Mouse (Mus musculus): ENCODE data around the gene Capn12. TPM values are rescaled to one million over a fixed set of nuclear protein-coding genes. Genes with fewer than 3 reads are reported as not detected.

The Capn12 gene
- total RNA-seq, 2 experiments from 2014 or later = 0.15 to 0.67 TPM

DNA sequence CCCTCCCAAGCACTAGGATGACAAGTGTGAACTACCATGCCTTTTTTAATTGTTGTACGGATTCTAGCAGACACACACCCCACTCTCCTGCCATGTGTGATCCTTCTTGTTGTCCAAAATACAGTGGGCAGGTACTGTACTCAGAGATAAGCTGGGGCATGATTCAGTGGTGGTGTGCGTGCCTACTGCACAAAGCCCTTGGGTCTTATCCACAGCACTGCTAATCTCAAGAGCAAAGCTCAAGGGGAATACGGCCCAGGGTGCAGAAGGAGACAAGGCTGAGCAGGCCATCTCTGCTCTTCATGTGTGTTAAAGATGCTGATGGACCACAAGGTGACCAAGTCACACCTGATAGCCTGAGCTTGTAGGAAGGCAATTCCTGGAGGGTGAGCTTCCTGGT is 40.0 kb downstream of the Capn12 start:
- DNase-seq = no peak

DNA sequence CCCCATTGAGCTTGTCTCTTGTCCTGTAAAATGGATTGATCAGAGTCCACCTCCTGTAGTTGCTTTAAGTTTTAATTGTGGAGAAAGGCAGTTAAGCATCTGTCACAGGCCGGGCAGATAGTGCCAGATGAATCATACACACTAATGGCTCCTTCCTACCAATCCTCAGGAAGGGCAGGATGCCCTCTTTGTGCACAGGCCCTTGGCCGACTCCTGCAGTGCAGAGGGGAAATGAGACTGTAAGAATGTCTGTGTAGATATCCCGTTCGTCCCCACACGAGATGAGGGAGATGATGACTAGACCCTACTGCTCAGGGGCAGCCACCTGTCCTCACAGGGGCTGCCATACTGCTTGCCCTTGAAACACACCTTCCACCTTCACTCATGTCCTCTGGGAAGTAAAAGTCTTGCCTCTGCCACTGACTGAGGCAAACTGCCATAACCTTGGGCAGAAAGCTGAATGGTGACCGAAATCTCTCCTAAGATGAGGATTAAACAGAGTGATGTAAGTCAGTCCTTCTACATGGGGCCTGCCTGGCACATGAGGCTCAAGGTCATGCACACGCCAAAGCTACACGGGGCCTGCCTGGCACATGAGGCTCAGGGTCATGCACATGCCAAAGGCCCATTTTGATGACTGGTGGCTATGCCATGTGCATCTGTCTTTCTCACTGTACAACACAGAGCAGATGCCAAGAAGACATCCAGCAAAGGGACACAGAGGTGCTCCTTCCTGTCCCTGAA is 40.7 kb downstream of the Capn12 start:
- peak; percentile 57 for DNase-seq

DNA sequence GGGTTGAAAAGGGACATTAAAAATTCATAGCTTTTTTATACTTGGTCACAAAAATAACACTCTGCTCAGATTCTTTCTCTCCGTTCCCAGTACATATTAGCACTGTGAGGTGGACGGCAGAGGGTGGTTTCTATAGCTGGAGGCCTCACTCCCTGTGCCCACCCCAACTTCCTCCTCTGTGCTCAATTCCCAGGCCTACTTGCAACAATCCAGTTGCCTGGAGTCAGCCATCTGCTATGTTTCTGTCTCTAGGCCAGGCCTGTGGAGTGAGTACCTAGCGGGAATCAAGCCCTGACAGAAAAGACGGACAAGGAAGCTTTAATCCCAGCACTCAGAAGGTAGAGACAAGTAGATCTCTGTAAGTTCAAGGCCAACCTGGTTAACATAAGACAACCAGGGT is 41.4 kb downstream of the Capn12 start:
- no peak for DNase-seq

DNA sequence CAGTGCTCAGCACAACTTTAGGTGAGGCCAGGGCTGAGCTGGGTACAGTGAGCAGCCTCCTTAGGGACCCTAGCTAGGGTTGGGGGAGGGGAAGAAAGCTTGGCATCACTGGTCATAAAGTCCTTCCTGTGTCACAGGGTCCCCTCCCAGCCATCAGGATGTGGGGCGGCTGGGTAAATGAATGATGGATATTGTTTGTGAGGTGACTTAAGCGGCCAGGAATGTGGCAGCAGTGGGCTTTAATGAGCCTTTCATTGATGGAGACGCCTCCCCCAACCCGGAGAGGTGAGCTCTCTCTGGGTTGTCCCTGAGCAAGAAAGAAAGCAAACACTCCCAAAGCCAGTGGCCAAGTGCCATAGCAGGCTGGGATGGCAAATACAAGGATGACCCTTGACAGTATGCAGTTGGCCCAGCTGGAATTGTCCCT is 42.7 kb downstream of the Capn12 start:
- peak; percentile 31 for DNase-seq

DNA sequence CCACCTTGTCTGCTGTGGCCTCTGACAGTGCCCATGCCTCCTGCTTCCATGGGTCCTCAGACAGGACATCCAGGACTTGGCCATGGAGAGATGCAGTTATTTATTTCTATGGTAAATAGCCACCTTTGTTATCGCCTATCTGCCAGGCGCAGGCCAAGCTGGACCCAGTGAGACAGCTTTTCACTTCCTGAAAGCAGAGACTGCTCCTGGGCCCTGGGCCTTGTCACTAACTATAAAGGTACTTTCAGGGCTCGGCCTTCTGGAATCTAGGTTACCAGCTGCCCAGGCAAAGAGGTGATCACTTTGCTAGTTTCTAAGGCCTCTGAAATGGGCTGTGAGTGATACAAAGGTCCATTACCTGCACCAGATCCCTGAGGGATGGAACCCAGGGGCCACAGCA is 43.6 kb downstream of the Capn12 start:
- DNase-seq = no peak

DNA sequence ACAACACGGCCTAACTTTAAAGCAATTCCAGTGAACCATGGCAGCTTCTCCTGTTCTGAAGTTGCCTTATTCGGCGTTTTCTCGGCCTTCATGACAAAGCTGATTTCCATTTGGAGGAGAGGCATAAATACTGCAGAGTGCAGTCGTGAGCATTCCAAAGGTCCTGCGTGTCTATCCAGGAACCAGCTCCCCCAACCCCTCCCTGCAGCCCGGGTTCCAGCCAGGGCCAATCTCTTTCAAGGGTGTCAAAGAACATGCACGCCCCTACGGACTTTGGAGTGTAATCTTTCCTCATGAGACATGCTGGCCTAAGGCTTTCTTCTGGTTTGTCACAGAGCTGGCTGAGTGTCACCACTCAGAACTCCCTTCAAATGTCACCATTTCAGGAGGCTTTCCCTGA is 44.1 kb downstream of the Capn12 start:
- peak; percentile 86 for DNase-seq

DNA sequence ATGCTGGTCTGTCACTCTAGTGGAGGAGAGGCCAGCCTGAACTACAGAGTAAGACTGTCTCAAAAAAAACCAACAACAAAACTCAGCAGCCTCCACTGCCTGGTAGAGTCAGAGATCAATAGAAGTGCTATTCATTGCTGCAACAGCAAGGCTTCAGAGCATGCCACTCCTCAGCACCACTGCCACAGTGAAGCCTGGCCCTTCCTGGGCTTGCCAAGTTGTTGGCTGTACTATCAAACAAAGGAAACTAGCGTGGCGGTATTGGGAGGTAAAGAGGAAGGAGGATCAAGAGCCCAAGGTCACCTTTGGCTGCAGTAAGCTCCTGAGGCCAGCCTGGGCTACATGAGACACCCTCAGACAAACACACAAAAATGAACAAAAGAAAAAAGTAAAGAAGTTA is 45.0 kb downstream of the Capn12 start:
- peak; percentile 30 for DNase-seq

DNA sequence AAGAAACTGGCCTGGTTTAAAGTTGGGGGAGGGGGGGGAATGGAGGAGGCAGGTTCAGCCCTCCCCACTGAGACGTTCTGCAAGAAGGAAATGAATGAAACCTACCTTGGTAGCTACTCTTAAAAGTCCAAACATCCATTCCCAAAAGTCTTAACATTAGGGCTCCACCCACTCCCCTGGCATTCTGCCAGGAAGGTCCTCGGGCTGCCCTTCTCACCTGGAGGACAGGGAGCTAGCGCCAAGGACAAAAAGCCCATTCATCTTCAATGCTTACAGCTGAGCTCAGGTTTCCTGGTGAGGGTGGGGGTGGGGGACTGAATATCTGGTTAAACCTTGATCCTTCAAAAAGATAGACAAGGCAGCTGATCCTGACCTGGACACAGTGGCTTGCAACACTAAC is 48.2 kb downstream of the Capn12 start:
- peak; percentile 31 for DNase-seq

DNA sequence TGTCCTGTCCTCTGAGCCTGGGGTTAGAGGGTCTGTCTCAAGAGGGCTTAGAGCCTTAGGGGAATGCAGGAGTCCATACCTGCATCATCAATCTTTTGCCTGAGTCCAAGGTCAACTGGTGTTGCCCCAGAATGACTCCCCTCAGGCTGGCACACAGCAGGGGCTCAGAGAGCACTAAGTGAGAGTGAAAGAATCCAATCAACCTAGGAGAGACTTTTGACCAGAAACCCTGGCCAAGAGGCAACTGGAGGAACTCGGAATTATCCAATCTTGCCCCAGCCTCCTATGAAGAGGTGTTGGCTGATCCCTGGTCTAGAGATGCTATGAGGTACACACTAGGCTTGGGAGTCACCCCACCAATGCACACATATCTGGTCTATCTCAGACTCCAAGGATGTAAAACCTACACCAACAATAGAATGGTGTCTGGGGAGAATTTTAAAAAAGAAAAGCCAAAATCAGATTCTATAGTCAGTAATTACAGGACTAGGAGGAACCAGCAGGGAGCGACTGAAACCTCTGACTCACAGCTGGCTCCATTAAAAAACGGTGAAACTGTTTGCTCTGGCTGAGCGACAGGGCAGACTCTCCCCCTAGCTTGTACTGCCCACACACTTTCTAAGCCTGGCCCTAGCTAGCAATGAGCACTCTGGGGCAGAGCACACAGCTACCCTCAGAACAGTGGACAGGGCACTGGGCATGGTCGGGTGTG is 49.3 kb downstream of the Capn12 start:
- peak; percentile 46 for DNase-seq

DNA sequence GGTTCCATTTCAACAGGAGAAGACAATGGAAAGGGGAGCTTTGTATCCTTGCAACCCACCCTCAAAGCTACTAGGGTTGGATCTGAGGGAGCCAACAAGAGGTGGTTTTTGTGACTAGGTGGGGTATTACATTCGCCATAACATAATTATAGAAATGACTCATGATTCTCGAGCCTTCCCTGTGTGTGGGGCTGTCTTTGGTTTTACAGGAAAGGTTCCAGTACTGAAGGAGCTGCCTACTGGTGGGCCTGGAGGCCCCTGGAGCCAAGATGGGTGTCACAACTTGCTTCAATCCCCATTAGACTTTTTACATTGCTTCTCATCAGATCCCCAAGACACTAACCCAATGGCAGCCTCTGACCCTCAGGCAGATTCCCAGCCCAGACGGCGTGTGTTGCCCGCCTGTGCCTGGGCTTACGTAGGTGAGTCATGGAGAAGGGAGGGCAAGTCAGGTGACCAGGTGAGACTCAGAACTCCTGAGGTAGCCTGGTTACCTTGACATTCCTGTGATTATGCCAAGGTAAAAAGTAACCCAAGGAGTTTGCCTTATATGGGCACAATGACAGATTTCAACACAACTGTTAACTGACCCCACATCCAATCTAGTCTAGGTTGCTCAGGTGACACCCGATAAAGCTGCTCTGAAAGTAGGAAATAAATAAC is 49.9 kb downstream of the Capn12 start:
- no peak for DNase-seq

DNA sequence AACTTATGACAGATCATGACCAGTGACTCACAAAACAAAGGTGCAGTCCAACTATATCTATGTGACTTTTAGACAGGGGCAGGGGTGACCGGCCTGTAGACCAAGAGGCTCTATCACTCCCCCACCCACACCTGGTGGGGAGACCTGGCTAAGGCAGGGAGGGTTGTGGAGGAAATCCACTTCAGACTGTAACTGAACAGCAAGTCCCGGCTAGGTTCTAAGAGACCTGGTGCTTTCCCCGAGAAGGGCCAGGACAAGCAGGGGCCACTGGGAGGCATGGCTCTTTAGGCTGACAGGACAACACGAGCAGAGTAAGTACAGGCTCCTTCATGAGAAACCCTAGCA is 50.4 kb downstream of the Capn12 start:
- DNase-seq = no peak

DNA sequence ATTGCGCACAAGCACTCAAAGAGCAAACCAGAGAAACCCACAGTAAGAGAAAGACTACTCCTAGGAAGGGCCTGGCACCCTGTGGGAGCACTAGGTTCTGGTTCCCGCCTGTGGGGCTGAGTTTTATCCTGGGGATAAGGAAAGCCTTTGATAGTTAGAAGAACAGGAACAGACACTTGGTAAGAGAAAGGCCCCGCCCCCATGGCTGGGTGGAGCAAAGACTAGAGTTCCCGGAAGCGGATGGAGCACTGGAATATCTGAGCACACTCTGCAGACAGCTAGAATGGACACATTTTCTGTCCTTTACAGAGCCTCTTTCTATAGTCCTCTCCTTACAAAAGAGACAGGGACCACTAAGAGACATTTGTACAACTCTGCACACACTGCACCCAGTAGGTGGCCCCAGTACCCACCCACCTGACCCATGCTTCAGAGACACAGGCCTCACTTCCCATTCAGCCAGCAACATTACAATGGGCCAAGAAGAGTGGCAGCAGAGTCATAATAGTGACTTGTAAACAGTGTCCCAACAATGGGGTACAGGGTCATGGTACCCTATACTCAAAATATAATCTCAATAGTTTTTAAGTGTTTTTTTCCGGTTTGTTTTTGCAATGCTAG is 51.3 kb downstream of the Capn12 start:
- peak; percentile 50 for DNase-seq

DNA sequence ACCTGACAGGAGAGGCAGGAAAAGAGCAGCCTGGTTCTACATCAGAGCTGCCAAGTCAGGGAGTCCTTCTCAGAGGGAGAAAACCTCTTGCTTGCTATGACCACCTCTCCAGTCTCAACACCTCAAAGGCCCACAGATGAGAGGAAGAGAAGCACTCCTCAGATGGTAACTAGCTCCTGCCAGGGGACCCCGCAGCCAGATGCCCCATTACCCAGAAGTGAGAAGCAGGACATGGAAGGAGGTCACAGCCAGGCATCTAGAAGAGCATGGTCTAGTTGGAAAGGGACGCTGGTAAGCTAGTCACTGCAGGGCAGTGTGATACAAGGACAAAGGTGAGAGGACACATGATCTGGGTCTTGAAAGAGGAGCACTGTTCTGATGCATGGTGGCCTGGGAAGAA is 52.6 kb downstream of the Capn12 start:
- no peak for DNase-seq

DNA sequence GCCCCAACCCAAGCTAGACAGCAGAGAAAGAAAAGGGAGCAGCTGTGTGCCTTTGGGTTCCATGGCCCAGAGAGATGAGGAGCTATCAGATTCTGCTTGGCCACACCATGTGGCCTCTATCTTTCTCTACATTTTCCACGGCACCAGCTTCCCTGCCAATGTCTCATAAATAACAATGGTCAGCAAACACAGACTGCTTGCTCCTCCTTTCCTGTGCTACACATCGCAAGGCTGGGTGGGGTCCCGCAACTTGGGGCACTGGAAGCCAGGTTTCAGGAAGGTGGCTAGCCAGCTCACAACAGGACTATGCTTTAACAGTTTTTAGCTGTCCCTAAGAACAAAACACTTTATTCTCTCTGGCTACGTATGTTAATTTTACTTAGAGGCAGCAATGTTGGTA is 55.6 kb downstream of the Capn12 start:
- no peak for DNase-seq

DNA sequence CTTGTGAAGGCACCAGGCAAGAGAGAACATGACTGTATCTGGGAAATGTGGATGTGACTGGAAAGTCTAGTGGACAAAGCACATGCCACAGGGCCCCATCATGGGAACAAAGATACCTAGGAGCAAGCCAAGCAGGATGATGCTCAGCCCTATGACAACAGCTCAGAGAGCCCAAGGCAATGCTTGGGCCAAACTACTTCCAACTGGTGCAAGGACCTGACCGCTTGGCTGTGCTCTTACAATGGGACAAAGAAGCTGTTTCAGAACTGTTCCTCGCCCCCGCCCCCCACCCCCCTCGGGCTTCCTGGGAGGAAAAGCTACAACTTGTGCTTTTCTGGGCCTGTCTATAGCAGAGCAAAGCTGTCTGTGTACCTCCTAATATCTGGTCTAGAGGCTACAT is 57.4 kb downstream of the Capn12 start:
- DNase-seq = no peak

DNA sequence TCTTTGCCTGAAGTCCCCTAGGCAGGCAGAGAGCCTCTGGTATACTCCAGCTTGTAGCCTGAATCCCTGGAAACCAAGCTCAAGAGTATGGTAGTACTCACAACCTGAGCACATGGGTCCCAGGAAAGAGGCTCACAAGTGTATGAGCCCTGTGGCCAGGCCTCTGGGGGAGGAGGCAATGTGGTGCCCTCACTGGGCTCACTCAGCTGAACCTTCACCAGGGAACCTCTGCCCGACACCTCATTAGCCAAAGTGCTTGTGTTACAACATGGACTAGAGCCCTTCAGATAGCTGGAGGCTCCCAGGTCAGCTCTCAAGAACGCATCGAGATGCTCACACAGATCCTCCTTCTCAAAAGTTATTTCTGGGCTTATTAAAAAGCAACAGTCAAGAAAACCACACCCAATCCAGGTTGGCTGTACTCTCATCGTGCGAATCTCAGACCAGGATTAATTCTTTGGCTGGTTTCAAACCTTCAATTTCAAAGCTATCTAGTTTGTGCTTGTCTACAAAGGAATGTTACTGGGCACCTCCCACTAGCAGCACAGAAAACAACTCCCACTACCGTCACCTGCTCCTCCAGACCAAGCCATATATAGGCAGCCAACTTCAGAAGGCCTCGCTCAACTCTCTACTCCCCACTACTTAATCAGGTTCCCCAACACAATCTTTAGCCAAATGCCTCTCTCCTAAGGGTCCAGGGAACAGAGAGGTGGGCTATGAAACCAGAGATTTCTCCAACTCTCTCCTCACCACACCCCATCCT is 58.4 kb downstream of the Capn12 start:
- DNase-seq = peak; percentile 36

DNA sequence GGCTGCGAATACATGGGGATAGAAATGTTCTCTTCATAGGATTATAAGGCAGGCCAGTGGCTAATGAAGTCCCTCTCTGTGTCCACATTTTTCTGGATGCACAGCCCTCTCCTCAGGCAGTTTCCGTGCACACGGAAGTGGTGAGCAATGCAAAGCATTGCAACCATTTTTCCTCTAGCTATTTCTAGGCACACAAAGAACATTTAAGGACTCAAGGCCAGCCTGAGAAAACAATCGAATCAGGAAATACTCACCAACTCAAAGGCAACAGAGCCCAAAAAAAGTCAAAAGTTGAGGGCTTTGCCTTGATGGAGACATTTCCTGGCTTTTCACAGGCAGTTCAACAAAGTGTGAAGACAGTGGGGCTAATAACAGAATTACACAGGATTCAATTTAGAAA is 59.9 kb downstream of the Capn12 start:
- no peak for DNase-seq

DNA sequence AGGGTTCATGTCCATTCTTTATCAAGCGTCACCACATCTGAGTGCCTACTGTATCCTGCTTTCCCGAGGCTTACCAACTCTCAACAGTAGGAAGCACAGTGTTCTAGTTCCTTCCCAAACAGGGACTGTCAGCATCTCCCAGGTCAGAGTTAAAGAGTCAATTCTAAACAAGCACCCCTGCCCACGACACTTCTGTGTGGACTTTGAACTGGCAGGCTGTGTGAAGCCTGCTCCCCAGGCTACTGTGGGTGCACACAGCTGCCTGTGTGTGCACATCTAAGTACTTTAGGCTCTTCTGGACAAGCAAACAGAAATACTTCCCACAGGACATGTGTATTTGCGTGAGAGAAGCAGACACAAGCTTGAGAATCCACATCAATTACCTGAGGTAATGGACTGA is 60.3 kb downstream of the Capn12 start:
- DNase-seq = no peak
